Mouse (Mus musculus) heart, embryonic 11.5 days (tissue): ENCODE measurements around the gene Sap30l. TPM values are rescaled to one million over a fixed set of nuclear protein-coding genes. Genes with fewer than 3 reads are reported as not detected.

Experiments
- ATAC-seq: fragments of 200-750 bp; cut with Nextera tagmentation; replicated peaks from 2 replicates; pipeline ENCODE4 v1.8.0; 2017; ENCODE audit warnings: moderate library complexity; ENCODE audit not compliant: insufficient number of reproducible peaks, low FRiP score, low TSS enrichment
- H3K27ac ChIP-seq: fragments of 300-500 bp; sonication (generic); 2 replicates; pipeline ENCODE4 v1.5.1; 2014; ENCODE audit warnings: mild to moderate bottlenecking, low read depth, low read length
- H3K27me3 ChIP-seq: fragments of 300-500 bp; sonication (generic); 2 replicates; pipeline ENCODE4 v1.6.1; 2014; ENCODE audit warnings: mild to moderate bottlenecking, low read length, mixed read lengths; ENCODE audit not compliant: control insufficient read depth, insufficient read depth
- H3K36me3 ChIP-seq: fragments of 300-500 bp; sonication (generic); 2 replicates; pipeline ENCODE4 v1.6.1; 2014; ENCODE audit warnings: mild to moderate bottlenecking, low read length, moderate library complexity, mixed read lengths; ENCODE audit not compliant: control insufficient read depth, insufficient read depth
- H3K4me1 ChIP-seq: fragments of 300-500 bp; sonication (generic); 2 replicates; pipeline ENCODE4 v1.6.1; 2014; ENCODE audit warnings: low read length; ENCODE audit not compliant: control insufficient read depth, insufficient read depth
- H3K4me2 ChIP-seq: fragments of 300-500 bp; sonication (generic); 2 replicates; pipeline ENCODE4 v1.6.1; 2014; ENCODE audit warnings: mild to moderate bottlenecking, moderate library complexity
- H3K4me3 ChIP-seq: fragments of 300-500 bp; sonication (generic); 2 replicates; pipeline ENCODE4 v1.5.1; 2014; ENCODE audit warnings: low read depth, low read length
- H3K9ac ChIP-seq: fragments of 300-500 bp; sonication (generic); 2 replicates; pipeline ENCODE4 v1.6.1; 2014; ENCODE audit warnings: mild to moderate bottlenecking, low read depth, low read length, moderate library complexity
- H3K9me3 ChIP-seq: fragments of 300-500 bp; sonication (generic); replicated peaks from 2 replicates; pipeline ENCODE4 v1.6.1; 2016; ENCODE audit warnings: low read length; ENCODE audit not compliant: control insufficient read depth
- WGBS: fragments of 180-500 bp; shearing (Covaris S2); extraction: QIAGEN DNeasy Blood & Tissue Kit; methylation state at CpG from one replicate; pipeline ENCODE4 v1.1.7; 2014; ENCODE audit not compliant: insufficient replicate concordance; 5-methylcytosine and 5-hydroxymethylcytosine counted together
- polyA plus RNA-seq: library from polyadenylated mRNA; unstranded; fragments of >200 nt; fragmentation: Nextera tagmentation; extraction: Ambion mirVana; gene quantifications from 2 replicates; pipeline ENCODE4 v1.2.1, GENCODE M21; 2014

The Sap30l gene
- polyA plus RNA-seq, 1 experiment from 2014 or later = 10.8 TPM

DNA sequence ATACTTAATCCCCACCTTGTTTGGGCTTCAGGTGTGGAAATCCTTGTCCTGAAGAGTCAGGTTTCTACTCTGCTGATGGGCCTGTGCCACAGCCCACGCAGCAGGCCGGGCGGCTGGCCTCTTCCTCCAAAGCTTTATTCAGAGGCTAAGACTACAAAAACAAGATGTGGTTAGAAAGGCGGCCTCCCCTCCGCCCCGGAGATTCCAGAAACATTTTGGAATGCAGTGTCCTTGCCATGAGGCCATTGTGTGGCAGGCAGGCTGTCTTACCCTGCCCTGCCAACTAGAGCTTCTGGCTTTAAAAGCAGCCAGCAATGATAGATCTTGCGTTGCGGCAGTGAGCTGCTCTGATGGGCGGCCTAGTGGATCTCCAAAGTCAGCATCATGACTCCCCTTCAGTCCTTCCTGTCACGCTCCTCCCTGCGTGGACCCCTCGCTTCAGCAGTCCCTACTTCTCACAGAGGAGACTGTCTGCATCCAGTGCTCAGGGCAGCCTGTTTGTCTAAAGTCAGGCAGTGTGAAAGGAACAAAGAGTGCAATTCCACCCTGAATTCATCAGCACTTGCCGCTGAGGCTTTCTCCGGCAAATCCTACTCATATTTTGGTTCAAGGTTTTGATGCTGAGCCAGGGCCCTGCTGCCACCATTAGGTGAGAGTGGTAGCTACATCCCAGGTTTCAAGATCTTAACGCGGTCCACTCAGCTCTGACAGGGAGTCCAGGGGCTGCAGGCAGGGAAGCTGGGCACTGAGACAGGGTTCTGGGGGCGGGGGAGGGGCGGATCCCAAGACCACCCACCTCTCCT, 14.6 kb upstream of the Sap30l start:
- Histone ChIP-seq H3K4me3 (no peak overlapping the region), H3K9ac (0 out of 2 replicates have a peak overlapping the region, but pooled peaks have one; percentile 5), H3K9me3 (no peaks in the 10 kb centered on the region), H3K4me1 (0 out of 2 replicates have a peak, but pooled peaks cover 3% of the 10 kb centered on the region), H3K27me3 (no peaks in the 10 kb centered on the region), H3K27ac (no peak overlapping the region), H3K4me2 (no peak overlapping the region), H3K36me3 (peaks cover 4% of the 10 kb centered on the region; the same call in 1 of the 2 replicates)
- no peak for ATAC-seq
- WGBS = 56% methylated on average over 18 of the region's 18 CpGs

DNA sequence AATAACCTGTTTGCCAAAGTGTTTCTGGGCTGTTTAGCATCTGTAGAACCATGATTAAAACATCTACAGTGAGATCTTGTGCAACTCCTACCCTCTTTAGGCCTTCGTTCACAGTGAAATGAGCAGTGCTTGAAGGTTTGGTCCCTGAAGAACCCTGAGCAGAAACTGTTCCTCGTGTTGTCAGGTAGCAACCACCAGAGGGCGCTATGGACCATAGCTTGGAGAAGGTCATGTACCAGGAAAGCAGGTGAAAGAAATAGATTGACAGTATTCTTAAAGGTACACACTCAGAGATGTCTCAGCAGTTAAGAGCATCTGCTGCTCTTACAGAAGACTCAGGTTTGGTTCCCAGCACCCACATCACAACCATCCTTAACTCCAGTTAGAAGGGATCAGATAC, 13.5 kb upstream of the Sap30l start:
- no peak for ATAC-seq
- no peak overlapping the region for H3K4me3 ChIP-seq
- H3K36me3 ChIP-seq = peaks cover 4% of the 10 kb centered on the region; the same call in 1 of the 2 replicates
- H3K4me1 ChIP-seq = 0 out of 2 replicates have a peak, but pooled peaks cover 3% of the 10 kb centered on the region
- H3K27me3 ChIP-seq = no peaks in the 10 kb centered on the region
- H3K4me2 ChIP-seq = no peak overlapping the region
- no peak overlapping the region for H3K9ac ChIP-seq
- H3K9me3 ChIP-seq = no peaks in the 10 kb centered on the region
- WGBS = 30% methylated on average over 3 of the region's 3 CpGs
- no peak overlapping the region for H3K27ac ChIP-seq

DNA sequence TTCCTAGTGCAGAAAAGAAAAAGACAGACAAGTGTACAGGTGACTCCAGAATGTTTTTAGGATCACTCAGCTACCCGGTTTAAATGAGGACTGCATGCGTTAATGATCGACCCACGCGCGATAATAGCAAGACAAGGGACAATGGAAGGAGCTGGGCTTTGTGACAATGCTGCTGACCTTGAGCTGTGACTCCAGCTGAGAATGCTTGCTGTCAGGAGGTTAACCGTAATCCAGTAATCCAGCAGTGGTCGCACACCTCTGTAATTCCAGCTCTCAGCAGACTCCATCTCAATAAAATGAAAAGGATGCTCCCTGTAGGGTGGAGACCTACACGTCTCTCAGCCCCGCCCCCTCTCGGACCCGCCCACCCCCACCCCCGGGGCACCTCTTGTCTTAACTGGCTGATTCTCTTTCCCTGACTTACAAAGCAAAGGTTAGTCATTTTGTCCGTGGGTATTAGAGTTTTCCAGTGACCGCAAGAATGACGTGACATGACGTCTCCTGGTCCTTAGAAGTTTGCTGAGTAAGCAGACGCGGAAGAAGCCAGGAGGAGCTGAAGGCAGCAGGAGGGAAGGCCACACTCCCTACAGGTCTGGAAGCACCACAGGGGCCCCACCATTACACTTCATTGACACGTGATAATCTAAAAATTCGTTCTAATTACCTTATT, 10.4 kb upstream of the Sap30l start:
- H3K27me3 ChIP-seq = no peaks in the 10 kb centered on the region
- no peak overlapping the region for H3K27ac ChIP-seq
- no peaks in the 10 kb centered on the region for H3K36me3 ChIP-seq
- WGBS = 28% methylated on average over 21 of the region's 21 CpGs
- peak overlapping the region; percentile 34 for H3K4me2 ChIP-seq
- no peak for ATAC-seq
- H3K9me3 ChIP-seq = no peaks in the 10 kb centered on the region
- H3K9ac ChIP-seq = no peak overlapping the region
- no peak overlapping the region for H3K4me3 ChIP-seq
- 0 out of 2 replicates have a peak, but pooled peaks cover 3% of the 10 kb centered on the region for H3K4me1 ChIP-seq

DNA sequence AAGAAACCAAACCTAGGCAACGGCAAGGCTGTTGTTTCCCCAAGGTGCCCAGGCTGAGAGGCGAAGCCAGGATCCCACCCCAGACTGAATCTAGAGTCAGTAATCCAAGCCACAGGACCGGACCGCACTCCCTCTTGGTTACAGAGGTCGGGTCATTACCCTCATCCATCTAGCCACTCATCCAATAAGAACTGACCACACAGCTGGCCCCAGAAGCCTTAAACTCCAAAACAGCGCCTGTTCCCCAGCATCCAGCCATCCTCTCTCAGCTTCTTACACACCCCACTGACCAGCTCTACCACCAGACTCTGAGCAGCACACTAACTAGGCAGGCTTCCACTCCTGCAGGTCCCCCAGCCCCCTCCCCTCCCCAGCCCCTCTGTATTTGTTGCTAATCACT, 6.4 kb upstream of the Sap30l start:
- Histone ChIP-seq H3K27ac (no peak overlapping the region), H3K4me3 (no peak overlapping the region), H3K4me1 (0 out of 2 replicates have a peak, but pooled peaks cover under 1% of the 10 kb centered on the region), H3K27me3 (no peaks in the 10 kb centered on the region), H3K36me3 (no peaks in the 10 kb centered on the region), H3K9ac (no peak overlapping the region), H3K4me2 (no peak overlapping the region), H3K9me3 (no peaks in the 10 kb centered on the region)
- ATAC-seq = no peak
- WGBS = 54% methylated on average over 6 of the region's 6 CpGs

DNA sequence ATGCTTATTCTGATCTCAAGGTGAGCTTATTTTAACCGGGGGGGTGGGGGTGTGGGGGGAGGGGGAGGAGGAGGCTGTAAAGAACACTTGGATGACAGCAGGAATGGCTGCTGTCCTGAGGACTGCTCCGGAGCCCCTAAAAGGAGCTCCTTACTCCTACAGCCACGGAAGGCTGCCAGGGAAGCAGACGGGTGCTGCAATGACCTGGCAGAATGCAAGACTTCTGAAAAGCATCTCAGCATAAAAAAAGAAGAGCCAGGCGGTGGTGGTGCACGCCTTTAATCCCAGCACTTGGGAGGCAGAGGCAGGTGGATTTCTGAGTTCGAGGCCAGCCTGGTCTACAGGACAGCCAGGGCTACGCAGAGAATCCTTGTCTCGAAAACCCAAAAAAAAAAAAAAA, 3.6 kb upstream of the Sap30l start:
- ATAC-seq = no peak

GRCm38 (mm10) chr11:57799456-57799855, 2.0 kb upstream of the Sap30l start:
- H3K4me2 ChIP-seq = no peak overlapping the region
- H3K4me3 ChIP-seq = no peak overlapping the region
- no peak for ATAC-seq
- peaks cover 18% of the 10 kb centered on the region for H3K4me1 ChIP-seq
- 80% methylated on average over 10 of the region's 10 CpGs for WGBS
- H3K36me3 ChIP-seq = no peaks in the 10 kb centered on the region
- no peak overlapping the region for H3K27ac ChIP-seq
- H3K9ac ChIP-seq = no peak overlapping the region
- no peaks in the 10 kb centered on the region for H3K9me3 ChIP-seq
- H3K27me3 ChIP-seq = no peaks in the 10 kb centered on the region

More for the DNA sequence above, 3.6 kb upstream of the Sap30l start:
- Histone ChIP-seq H3K27ac (no peak overlapping the region), H3K9me3 (no peaks in the 10 kb centered on the region), H3K4me3 (no peak overlapping the region), H3K4me1 (peaks cover 9% of the 10 kb centered on the region), H3K9ac (no peak overlapping the region), H3K36me3 (no peaks in the 10 kb centered on the region), H3K27me3 (no peaks in the 10 kb centered on the region), H3K4me2 (no peak overlapping the region)
- WGBS = 79% methylated on average over 9 of the region's 9 CpGs

DNA sequence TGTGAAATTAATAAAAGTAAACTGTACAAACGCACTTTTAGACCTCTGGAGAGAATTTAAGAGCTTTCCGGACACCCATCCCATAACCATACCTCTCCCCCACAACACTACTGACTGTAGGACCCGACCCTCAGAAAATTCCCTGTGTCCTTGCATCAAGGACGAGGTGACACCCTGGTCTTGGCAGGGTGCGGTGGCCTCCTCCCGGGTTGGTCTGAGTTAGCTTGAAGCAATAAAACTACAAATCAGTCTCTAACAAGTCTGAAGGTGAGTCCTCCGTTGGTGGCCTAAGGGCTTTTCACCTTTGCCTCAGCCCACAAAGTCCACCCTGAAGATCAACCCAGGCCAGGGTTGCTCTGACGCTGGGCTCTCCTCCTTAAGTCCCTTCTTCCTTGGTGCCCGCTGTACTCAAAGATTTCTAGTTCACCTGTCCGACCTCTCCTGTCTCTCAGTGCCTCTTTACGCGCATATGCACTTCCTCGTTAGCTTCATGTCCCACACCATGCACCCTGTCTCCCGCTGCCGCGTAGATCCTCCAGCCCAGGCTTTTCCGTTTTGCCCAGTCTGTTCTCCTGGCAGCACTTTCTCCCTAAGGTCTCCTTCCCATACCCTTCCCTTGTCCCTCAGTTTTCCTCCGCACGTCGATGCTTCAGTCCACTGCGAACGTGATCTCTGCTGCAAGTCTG, 1.0 kb upstream of the Sap30l start:
- no peaks in the 10 kb centered on the region for H3K27me3 ChIP-seq
- H3K27ac ChIP-seq = peak overlapping the region; percentile 80
- no peak for ATAC-seq
- peak overlapping the region; percentile 74 for H3K4me2 ChIP-seq
- 14% methylated on average over 22 of the region's 22 CpGs for WGBS
- H3K9me3 ChIP-seq = no peaks in the 10 kb centered on the region
- no peaks in the 10 kb centered on the region for H3K36me3 ChIP-seq
- H3K9ac ChIP-seq = peak overlapping the region; percentile 86
- peak overlapping the region; percentile 86 for H3K4me3 ChIP-seq
- H3K4me1 ChIP-seq = peaks cover 18% of the 10 kb centered on the region

GRCm38 (mm10) chr11:57801766-57802510, 501 bp downstream of the Sap30l start:
- peak overlapping the region; percentile 86 for H3K9ac ChIP-seq
- no peaks in the 10 kb centered on the region for H3K27me3 ChIP-seq
- ATAC-seq = peak; percentile 72
- under 1% methylated on average over 71 of the region's 85 CpGs for whole genome bisulfite sequencing
- H3K27ac ChIP-seq = peak overlapping the region; percentile 74
- H3K36me3 ChIP-seq = no peaks in the 10 kb centered on the region
- H3K9me3 ChIP-seq = no peaks in the 10 kb centered on the region
- H3K4me1 ChIP-seq = peaks cover 18% of the 10 kb centered on the region
- peak overlapping the region; percentile 86 for H3K4me3 ChIP-seq
- peak overlapping the region; percentile 74 for H3K4me2 ChIP-seq
